Mouse (Mus musculus) gastrocnemius, adult 18-20 months (tissue): ENCODE results near the gene Gm17509. TPM values are rescaled to one million over a fixed set of nuclear protein-coding genes. Genes with fewer than 3 reads are reported as not detected.

Source experiments
- DNase-seq: peaks from one replicate; pipeline ENCODE4 v3.0.0; 2021; ENCODE audit warnings: low spot score
- long read RNA-seq, 2 experiments: library from polyadenylated mRNA; stranded (forward); transcript quantifications; one replicate each; pipeline ENCODE4 v2.0.0; 2021
- total RNA-seq, 2 experiments: library from RNA; stranded (reverse); gene quantifications; 2 replicates each; pipeline ENCODE4 v1.2.3; 2021

Gene Gm17509
- total RNA-seq: not detected
- long read RNA-seq, experiment 1: 0 reads
- long read RNA-seq, experiment 2: 0 reads

GRCm38 (mm10) chr13:117220501-117221321, at the start of gene Gm17509:
TSS of gene Gm17509 (minus strand) at chr13:117221075.
- no peak for DNase-seq

GRCm38 (mm10) chr13:117267963-117268362, 47.1 kb upstream of the Gm17509 start:
- DNase-seq: no peak

- no peak for DNase-seq
Observed at GRCm38 (mm10) chr13:117266156-117266555, 45.3 kb upstream of the Gm17509 start.

GRCm38 (mm10) chr13:117260704-117261103, 39.8 kb upstream of the Gm17509 start:
- DNase-seq: no peak

- no peak for DNase-seq
Observed at GRCm38 (mm10) chr13:117242621-117243020, 21.7 kb upstream of the Gm17509 start.

- no peak for DNase-seq
Observed at GRCm38 (mm10) chr13:117242063-117242462, 21.2 kb upstream of the Gm17509 start.

- peak; percentile 4 for DNase-seq
Observed at GRCm38 (mm10) chr13:117237111-117237510, 16.2 kb upstream of the Gm17509 start.

GRCm38 (mm10) chr13:117235530-117236212, 14.8 kb upstream of the Gm17509 start:
- peak; percentile 73 for DNase-seq

GRCm38 (mm10) chr13:117234486-117234885, 13.6 kb upstream of the Gm17509 start:
- no peak for DNase-seq

GRCm38 (mm10) chr13:117233808-117234207, 12.9 kb upstream of the Gm17509 start:
- no peak for DNase-seq

GRCm38 (mm10) chr13:117230371-117231110, 9.7 kb upstream of the Gm17509 start:
- DNase-seq: no peak

GRCm38 (mm10) chr13:117225561-117225960, 4.7 kb upstream of the Gm17509 start:
- no peak for DNase-seq

GRCm38 (mm10) chr13:117224901-117225300, 4.0 kb upstream of the Gm17509 start:
- no peak for DNase-seq

GRCm38 (mm10) chr13:117223125-117223524, 2.2 kb upstream of the Gm17509 start:
- DNase-seq: no peak

- no peak for DNase-seq
Observed at GRCm38 (mm10) chr13:117219871-117220500, 889 bp downstream of the Gm17509 start.

- no peak for DNase-seq
Observed at GRCm38 (mm10) chr13:117218092-117218491, 2.8 kb downstream of the Gm17509 start.

- DNase-seq: no peak
Observed at GRCm38 (mm10) chr13:117217621-117218020, 3.3 kb downstream of the Gm17509 start.

- DNase-seq: no peak
Observed at GRCm38 (mm10) chr13:117216752-117217363, 4.0 kb downstream of the Gm17509 start.

- DNase-seq: no peak
Observed at GRCm38 (mm10) chr13:117216126-117216525, 4.7 kb downstream of the Gm17509 start.

- DNase-seq: no peak
Observed at GRCm38 (mm10) chr13:117215481-117215880, 5.4 kb downstream of the Gm17509 start.

- no peak for DNase-seq
Observed at GRCm38 (mm10) chr13:117211386-117211875, 9.4 kb downstream of the Gm17509 start.
